In the genomic region with DNA sequence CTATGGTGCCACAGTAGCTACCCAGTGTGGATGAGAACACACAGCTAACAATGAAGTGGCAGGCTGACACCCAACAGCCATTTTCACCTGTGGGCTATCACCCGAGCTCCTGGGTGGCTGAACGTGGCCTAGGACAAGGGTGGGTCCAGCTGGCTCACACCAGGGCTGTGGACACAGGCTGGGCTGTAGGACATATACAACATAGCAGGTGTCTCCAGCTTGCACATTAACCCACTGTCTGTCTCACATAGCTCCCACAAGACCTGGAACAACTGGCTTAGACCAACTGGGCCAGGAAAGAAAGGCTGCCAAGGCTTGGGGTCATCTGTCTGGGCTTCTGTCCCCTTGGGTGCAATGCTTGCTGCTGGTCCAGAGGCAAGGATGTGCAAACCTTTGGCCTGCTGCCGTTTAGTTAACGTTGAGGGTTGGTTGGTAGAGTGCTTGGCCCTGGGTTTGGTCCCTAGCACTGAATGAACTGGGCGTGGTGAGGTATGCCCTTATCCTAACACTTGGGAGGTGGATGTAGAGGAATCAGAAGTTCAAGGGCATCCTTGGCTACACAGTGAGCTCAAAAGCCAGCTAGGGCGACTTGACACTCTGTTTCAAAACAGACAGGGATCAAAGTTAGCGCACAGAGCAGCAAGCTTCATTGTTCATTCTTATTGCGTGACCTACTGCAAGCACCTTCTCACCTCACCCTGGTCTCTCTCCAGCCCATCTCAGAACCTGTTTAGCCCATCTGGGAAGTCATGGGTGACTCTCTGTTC, we compare ENCODE assay signal across 11 mouse cellular contexts. TPM values are rescaled to one million over a fixed set of nuclear protein-coding genes. Genes with fewer than 3 reads are reported as not detected.
DNase-seq lines count a peak whose midpoint lies in the region; ATAC-seq and TF ChIP-seq lines count a peak whose summit lies in the region.
"Had no signal": no experiment of that assay in that cellular context is flagged by ENCODE, and none has a peak within 500 bp of the region (broad histone marks: within the 10 kb centered on the region; RNA-seq: fewer than 3 reads in every experiment).

No protein-coding gene starts in this region.

- DNase-seq in adrenal gland, adult 2 months: peak; percentile 49
- no peak for DNase-seq in adrenal gland, adult 18-20 months (ENCODE audit: low spot score in 2 of 2)
- DNase-seq in kidney, postnatal 0 days (ENCODE audit: low spot score): no peak
- no peak for DNase-seq in kidney, adult 11 months
- peak; percentile 35 to 67 for DNase-seq in adrenal gland, postnatal 36 days
- DNase-seq in right cerebral cortex, postnatal 14 days: no peak
- DNase-seq: right cerebral cortex, postnatal 4 days had no signal

- ATAC-seq in kidney, postnatal 0 days (replicated peaks; ENCODE audit: low FRiP score, low read depth): no peak
- no peak for ATAC-seq in limb, embryonic 13.5 days (ENCODE audit: low FRiP score, low read depth)
- no peak for ATAC-seq in monocyte, adult 5-6 weeks (replicated peaks; ENCODE audit: insufficient number of reproducible peaks, low FRiP score, low TSS enrichment, poor library complexity, severe bottlenecking)

- 85% methylated on average over 8 of the region's 8 CpGs for WGBS in kidney, postnatal 0 days
- 88% methylated on average over 8 of the region's 8 CpGs for WGBS in limb, embryonic 13.5 days

- no peaks in the 10 kb centered on the region for H3K36me3 ChIP-seq in kidney, postnatal 0 days (ENCODE audit: insufficient read depth, low read length)
- H3K36me3 ChIP-seq in limb, embryonic 13.5 days: no peaks in the 10 kb centered on the region
- H3K36me3 ChIP-seq: neural tube, embryonic 13.5 days had no signal

- peaks cover 26% of the 10 kb centered on the region for H3K4me1 ChIP-seq in kidney, postnatal 0 days (replicated peaks; ENCODE audit: insufficient read depth, low read length)
- H3K4me1 ChIP-seq in limb, embryonic 13.5 days: peaks cover 57% of the 10 kb centered on the region

- H3K9ac ChIP-seq in kidney, postnatal 0 days (ENCODE audit: low read depth, low read length): no peak overlapping the region
- no peak overlapping the region for H3K9ac ChIP-seq in limb, embryonic 13.5 days

- no peak overlapping the region for H3K4me2 ChIP-seq in kidney, postnatal 0 days (ENCODE audit: low read length)
- H3K4me2 ChIP-seq in limb, embryonic 13.5 days (replicated peaks): no peak overlapping the region

- no peaks in the 10 kb centered on the region for H3K27me3 ChIP-seq in kidney, postnatal 0 days (ENCODE audit: insufficient read depth, low read length)
- H3K27me3 ChIP-seq in limb, embryonic 13.5 days: no peaks in the 10 kb centered on the region
- H3K27me3 ChIP-seq: megakaryocyte, embryonic 14.5 days; neural tube, embryonic 13.5 days had no signal

- H3K9me3 ChIP-seq in kidney, postnatal 0 days (replicated peaks; ENCODE audit: low read length): no peaks in the 10 kb centered on the region
- H3K9me3 ChIP-seq in limb, embryonic 13.5 days: no peaks in the 10 kb centered on the region
- H3K9me3 ChIP-seq: megakaryocyte, embryonic 14.5 days; neural tube, embryonic 13.5 days had no signal

- H3K27ac ChIP-seq in kidney, postnatal 0 days: peak overlapping the region; percentile 88
- peak overlapping the region; percentile 90 for H3K27ac ChIP-seq in limb, embryonic 13.5 days

- TF ChIP-seq CTCF in kidney, postnatal 0 days (IDR thresholded peaks at IDR 0.05; ENCODE audit: low read depth): no peak

- H3K4me3 ChIP-seq in kidney, postnatal 0 days (replicated peaks; ENCODE audit: low read depth, low read length): no peak overlapping the region
- H3K4me3 ChIP-seq in limb, embryonic 13.5 days: no peak overlapping the region

RNA-seq across cellular contexts. Expression of gene Dnajb12, which starts 36.0 kb away (rescaled TPM):
- 10 to 100 TPM; 56.0 to 63.9 TPM for total RNA-seq in adrenal gland, adult 2 months (2021)
- polyA plus RNA-seq in adrenal gland, adult 2 months (2012; rRNA removed): 48.8 and 67.3 TPM in 2 replicates
- total RNA-seq in adrenal gland, adult 18-20 months (2021): 10 to 100 TPM; 43.8 to 55.0 TPM
- polyA plus RNA-seq in kidney, postnatal 0 days (2015; fragmentation: Nextera tagmentation; extraction: Ambion mirVana): 27.9 and 30.2 TPM in 2 replicates
- 10 to 100 TPM; 51.3 to 62.5 TPM for total RNA-seq in adrenal gland, postnatal 36 days (2021)
- 19.3 and 20.1 TPM in 2 replicates for polyA plus RNA-seq in limb, embryonic 13.5 days (2015; fragmentation: Nextera tagmentation; extraction: Ambion mirVana)
- total RNA-seq in monocyte, adult 5-6 weeks (2017): 29.6 to 41.9 TPM (median 30.0 TPM) in 3 replicates

RNA-seq across cellular contexts. Expression of gene Ddit4, which starts 36.3 kb away (rescaled TPM):
- total RNA-seq in adrenal gland, adult 2 months (2021): 10 to 100 TPM; 53.1 to 56.1 TPM
- polyA plus RNA-seq in adrenal gland, adult 2 months (2012; rRNA removed): 151 and 157 TPM in 2 replicates
- total RNA-seq in adrenal gland, adult 18-20 months (2021): 10 to 100 TPM; 29.5 to 69.3 TPM
- polyA plus RNA-seq in kidney, postnatal 0 days (2015; fragmentation: Nextera tagmentation; extraction: Ambion mirVana): 23.0 and 24.0 TPM in 2 replicates
- total RNA-seq in adrenal gland, postnatal 36 days (2021): 10 to 100 TPM; 76.4 to 98.7 TPM
- 75.9 and 77.0 TPM in 2 replicates for polyA plus RNA-seq in limb, embryonic 13.5 days (2015; fragmentation: Nextera tagmentation; extraction: Ambion mirVana)
- 29.5 to 34.2 TPM (median 34.2 TPM) in 3 replicates for total RNA-seq in monocyte, adult 5-6 weeks (2017)

Comparison
In these comparisons a context has a peak if more than half of its experiments do, and no peak if none do; other contexts are left out.
1. DNase-seq: peak in adrenal gland, adult 2 months (single experiment) and adrenal gland, postnatal 36 days (2 of 2); none in adrenal gland, adult 18-20 months (0 of 2), kidney, postnatal 0 days (single experiment), kidney, adult 11 months (single experiment) and right cerebral cortex, postnatal 14 days (single experiment).